Mouse (Mus musculus): Measurements from ENCODE around the gene Zfand3. TPM values are rescaled to one million over a fixed set of nuclear protein-coding genes. Genes with fewer than 3 reads are reported as not detected.

The Zfand3 gene
- polyA plus RNA-seq, 1 experiment, result 107 TPM

DNA sequence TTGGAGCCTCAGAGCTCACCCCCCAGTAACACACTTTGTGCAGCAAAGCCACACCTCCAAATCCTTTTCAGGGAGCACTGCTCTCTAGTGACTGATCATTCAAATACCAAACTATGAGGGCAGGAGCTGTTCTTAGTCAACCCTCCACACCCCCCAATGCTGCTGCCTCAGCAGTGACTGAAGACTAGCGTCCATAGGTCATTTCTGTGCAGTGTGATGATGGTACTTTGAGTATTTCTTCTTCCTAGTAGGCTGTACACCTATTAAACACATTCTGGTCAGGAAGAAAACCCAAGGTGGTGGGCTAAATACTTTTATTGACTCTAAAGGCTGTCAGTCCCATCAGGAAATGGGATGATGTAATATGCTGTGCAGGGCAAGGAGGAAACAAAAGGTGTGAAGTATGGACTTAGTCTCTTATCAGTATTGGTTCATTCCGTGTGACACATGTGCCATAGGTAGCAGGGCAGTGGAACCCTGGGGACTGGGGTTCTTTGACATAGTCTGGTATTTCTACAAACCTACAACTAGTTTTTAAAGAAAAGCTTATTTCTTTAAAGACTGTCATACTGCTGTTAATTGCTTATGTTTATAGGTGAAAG is 88.7 kb downstream of the Zfand3 start:
- 93% methylated on average over 2 of the region's 2 CpGs for WGBS
- H3K4me3 ChIP-seq (replicated peaks; ENCODE audit: insufficient read depth, low read depth, low read length), result no peak overlapping the region
- no peaks in the 10 kb centered on the region for H3K27me3 ChIP-seq (ENCODE audit: control insufficient read depth, insufficient read depth, low read length)
- no peak for DNase-seq
- 0 out of 2 replicates have a peak, but pooled peaks cover 3% of the 10 kb centered on the region for H3K4me1 ChIP-seq (ENCODE audit: control insufficient read depth, insufficient read depth, low read length)
- no peak for TF ChIP-seq CTCF (IDR thresholded peaks at IDR 0.05; ENCODE audit: borderline replicate concordance, insufficient read depth, low read depth, low read length)
- H3K27ac ChIP-seq (ENCODE audit: insufficient read depth, low read length), result no peak overlapping the region

DNA sequence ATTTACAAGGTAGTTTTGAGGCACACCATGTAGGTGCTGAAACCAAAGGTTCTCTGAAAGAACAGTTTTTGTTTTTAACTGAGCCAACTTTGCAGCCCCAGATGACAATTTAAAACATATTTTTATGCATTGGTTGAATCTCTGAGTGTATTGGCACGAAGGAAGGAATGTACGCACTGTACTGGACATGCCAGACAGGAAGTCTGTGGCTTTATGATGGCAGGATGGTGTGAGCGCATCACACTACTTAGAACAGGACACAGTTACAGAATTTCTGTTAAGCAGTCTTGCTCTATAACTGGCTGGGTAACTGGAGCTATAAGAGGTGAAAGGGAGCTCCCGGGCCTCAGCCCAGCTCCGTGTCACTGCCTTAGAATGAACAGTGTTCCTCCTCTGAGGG is 92.6 kb downstream of the Zfand3 start:
- no peaks in the 10 kb centered on the region for H3K27me3 ChIP-seq (ENCODE audit: control insufficient read depth, insufficient read depth, low read length)
- H3K4me3 ChIP-seq (replicated peaks; ENCODE audit: insufficient read depth, low read depth, low read length), result no peak overlapping the region
- TF ChIP-seq CTCF (IDR thresholded peaks at IDR 0.05; ENCODE audit: borderline replicate concordance, insufficient read depth, low read depth, low read length) (no peak), POLR2A (IDR thresholded peaks at IDR 0.05; ENCODE audit: borderline replicate concordance, insufficient read depth, low read length) (no peak)
- H3K27ac ChIP-seq (ENCODE audit: insufficient read depth, low read length), result no peak overlapping the region
- 0 out of 2 replicates have a peak, but pooled peaks cover 6% of the 10 kb centered on the region for H3K4me1 ChIP-seq (ENCODE audit: control insufficient read depth, insufficient read depth, low read length)
- no peak for DNase-seq
- WGBS, result 85% methylated on average over 5 of the region's 5 CpGs

DNA sequence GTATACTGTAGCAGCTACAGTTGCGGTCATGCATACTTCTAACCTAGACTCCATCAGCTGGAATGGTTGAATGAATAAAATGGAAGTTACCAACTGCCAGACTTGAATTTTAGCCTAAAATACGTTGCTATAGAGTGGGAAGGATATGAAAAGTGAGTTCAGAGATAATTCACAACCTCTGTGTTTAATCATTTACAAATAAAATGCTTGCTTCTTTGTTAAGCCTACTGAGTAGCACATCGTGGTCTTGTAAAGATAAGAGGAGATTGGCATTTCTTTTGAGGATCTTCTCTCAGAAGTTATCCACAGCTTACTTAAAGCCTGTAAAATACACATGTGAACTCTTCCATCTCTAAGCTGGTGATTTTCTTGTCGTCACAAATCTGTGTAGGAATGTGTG is 93.1 kb downstream of the Zfand3 start:
- TF ChIP-seq POLR2A (IDR thresholded peaks at IDR 0.05; ENCODE audit: borderline replicate concordance, insufficient read depth, low read length), result no peak
- 71% methylated on average over 4 of the region's 4 CpGs for WGBS
- DNase-seq, result no peak

DNA sequence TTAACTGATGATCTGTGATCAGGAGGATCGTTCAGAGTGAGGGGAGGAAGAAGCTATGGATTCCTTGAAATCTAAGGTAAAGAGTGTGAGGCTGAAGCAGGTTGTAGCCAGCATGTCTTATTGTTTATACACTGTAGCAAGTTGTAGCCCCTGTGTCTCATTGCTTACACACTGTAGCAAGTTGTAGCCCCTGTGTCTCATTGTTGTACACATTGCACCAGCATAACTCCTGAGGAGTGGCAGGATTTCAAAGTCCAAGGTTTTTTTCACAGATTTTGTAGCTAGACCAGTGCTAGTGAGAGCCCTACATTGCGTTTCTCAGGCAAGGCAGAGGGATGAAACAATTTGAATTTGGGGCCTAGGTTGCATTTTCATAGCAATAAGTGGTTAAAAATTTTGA is 95.1 kb downstream of the Zfand3 start:
- no peak for TF ChIP-seq CTCF (IDR thresholded peaks at IDR 0.05; ENCODE audit: borderline replicate concordance, insufficient read depth, low read depth, low read length)
- no peak for TF ChIP-seq POLR2A (IDR thresholded peaks at IDR 0.05; ENCODE audit: borderline replicate concordance, insufficient read depth, low read length)
- Histone ChIP-seq H3K4me1 (ENCODE audit: control insufficient read depth, insufficient read depth, low read length) (0 out of 2 replicates have a peak, but pooled peaks cover 7% of the 10 kb centered on the region), H3K27me3 (ENCODE audit: control insufficient read depth, insufficient read depth, low read length) (no peaks in the 10 kb centered on the region), H3K4me3 (replicated peaks; ENCODE audit: insufficient read depth, low read depth, low read length) (no peak overlapping the region), H3K27ac (ENCODE audit: insufficient read depth, low read length) (no peak overlapping the region)
- no peak for DNase-seq
- 84% methylated on average over 2 of the region's 2 CpGs for WGBS

More for the DNA sequence above, 93.1 kb downstream of the Zfand3 start:
- no peak overlapping the region for H3K27ac ChIP-seq (ENCODE audit: insufficient read depth, low read length)
- H3K4me1 ChIP-seq (ENCODE audit: control insufficient read depth, insufficient read depth, low read length), result 0 out of 2 replicates have a peak, but pooled peaks cover 7% of the 10 kb centered on the region
- H3K4me3 ChIP-seq (replicated peaks; ENCODE audit: insufficient read depth, low read depth, low read length), result no peak overlapping the region
- no peaks in the 10 kb centered on the region for H3K27me3 ChIP-seq (ENCODE audit: control insufficient read depth, insufficient read depth, low read length)

DNA sequence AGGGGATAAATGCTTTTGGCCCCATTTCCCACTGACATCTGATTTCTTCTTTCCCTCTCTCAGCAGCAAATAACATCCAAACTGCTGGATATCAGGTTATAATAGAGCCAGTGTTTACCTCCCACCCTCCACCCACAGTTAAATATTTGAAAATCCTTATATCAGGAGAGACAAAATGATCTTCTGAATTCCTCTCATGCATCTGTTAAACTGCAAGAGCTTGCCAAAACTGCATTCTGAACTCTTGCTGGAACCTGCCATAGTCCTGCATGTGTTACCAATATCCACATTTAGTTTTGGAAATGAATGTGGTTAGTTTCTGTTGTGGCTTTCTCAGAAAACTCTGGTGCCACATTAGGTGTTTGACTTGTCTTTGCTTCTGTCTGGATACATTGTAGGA is 97.3 kb downstream of the Zfand3 start:
- Histone ChIP-seq H3K4me3 (replicated peaks; ENCODE audit: insufficient read depth, low read depth, low read length) (no peak overlapping the region), H3K27ac (ENCODE audit: insufficient read depth, low read length) (no peak overlapping the region), H3K27me3 (ENCODE audit: control insufficient read depth, insufficient read depth, low read length) (no peaks in the 10 kb centered on the region), H3K4me1 (ENCODE audit: control insufficient read depth, insufficient read depth, low read length) (0 out of 2 replicates have a peak, but pooled peaks cover 7% of the 10 kb centered on the region)
- TF ChIP-seq CTCF (IDR thresholded peaks at IDR 0.05; ENCODE audit: borderline replicate concordance, insufficient read depth, low read depth, low read length), result no peak
- TF ChIP-seq POLR2A (IDR thresholded peaks at IDR 0.05; ENCODE audit: borderline replicate concordance, insufficient read depth, low read length), result no peak
- no peak for DNase-seq

DNA sequence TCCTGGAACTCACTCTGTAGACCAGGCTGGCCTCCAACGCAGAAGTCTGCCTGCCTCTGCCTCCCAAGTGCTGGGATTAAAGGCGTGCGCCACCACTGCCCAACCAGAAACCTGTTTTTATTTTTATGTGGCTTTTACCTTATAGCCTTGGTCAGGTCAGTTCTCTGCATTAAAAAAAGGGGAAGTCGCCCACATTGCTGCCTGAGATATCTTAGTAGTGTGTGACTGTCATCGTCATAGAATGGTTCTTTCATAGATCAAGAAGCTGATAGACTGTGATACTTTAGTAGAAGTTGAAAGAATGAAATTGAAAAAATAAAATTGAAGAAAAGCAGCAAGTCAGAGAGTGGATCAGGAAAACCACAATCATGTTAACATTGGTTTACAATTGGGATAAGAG is 98.5 kb downstream of the Zfand3 start:
- no peak for TF ChIP-seq CTCF (IDR thresholded peaks at IDR 0.05; ENCODE audit: borderline replicate concordance, insufficient read depth, low read depth, low read length)
- TF ChIP-seq POLR2A (IDR thresholded peaks at IDR 0.05; ENCODE audit: borderline replicate concordance, insufficient read depth, low read length), result no peak
- WGBS, result 97% methylated on average over 5 of the region's 5 CpGs
- H3K4me1 ChIP-seq (ENCODE audit: control insufficient read depth, insufficient read depth, low read length), result 0 out of 2 replicates have a peak, but pooled peaks cover 4% of the 10 kb centered on the region
- DNase-seq, result no peak
- no peak overlapping the region for H3K4me3 ChIP-seq (replicated peaks; ENCODE audit: insufficient read depth, low read depth, low read length)
- no peak overlapping the region for H3K27ac ChIP-seq (ENCODE audit: insufficient read depth, low read length)
- no peaks in the 10 kb centered on the region for H3K27me3 ChIP-seq (ENCODE audit: control insufficient read depth, insufficient read depth, low read length)

DNA sequence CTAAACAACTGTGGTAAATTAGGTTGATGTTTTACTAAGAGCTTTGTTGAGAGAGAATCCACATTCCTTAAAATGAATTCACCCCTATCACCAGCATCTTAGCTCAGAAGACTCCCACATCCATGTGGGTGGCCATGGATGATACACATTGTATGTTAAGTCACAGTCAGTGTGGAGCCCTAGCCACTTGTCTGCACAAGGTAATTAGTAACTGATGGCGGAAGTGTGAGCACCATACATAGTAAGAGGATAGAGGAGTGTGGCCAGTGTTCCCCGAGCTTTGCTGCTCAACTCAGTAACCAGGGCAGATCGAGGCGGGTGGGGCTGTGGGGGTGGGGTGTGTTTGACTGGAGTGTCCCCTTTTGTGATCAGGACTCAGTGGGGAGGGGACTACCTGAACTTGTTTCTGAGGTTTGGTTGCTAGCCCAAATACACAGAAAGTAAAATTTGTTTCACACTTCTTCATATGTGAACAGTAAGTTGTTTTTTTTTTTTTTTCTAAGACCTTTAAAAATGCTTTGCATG is 99.2 kb downstream of the Zfand3 start:
- Histone ChIP-seq H3K4me3 (replicated peaks; ENCODE audit: insufficient read depth, low read depth, low read length) (no peak overlapping the region), H3K4me1 (ENCODE audit: control insufficient read depth, insufficient read depth, low read length) (0 out of 2 replicates have a peak, but pooled peaks cover 4% of the 10 kb centered on the region), H3K27me3 (ENCODE audit: control insufficient read depth, insufficient read depth, low read length) (no peaks in the 10 kb centered on the region), H3K27ac (ENCODE audit: insufficient read depth, low read length) (no peak overlapping the region)
- WGBS, result 88% methylated on average over 4 of the region's 4 CpGs
- TF ChIP-seq CTCF (IDR thresholded peaks at IDR 0.05; ENCODE audit: borderline replicate concordance, insufficient read depth, low read depth, low read length) (no peak), POLR2A (IDR thresholded peaks at IDR 0.05; ENCODE audit: borderline replicate concordance, insufficient read depth, low read length) (no peak)
- DNase-seq, result no peak

DNA sequence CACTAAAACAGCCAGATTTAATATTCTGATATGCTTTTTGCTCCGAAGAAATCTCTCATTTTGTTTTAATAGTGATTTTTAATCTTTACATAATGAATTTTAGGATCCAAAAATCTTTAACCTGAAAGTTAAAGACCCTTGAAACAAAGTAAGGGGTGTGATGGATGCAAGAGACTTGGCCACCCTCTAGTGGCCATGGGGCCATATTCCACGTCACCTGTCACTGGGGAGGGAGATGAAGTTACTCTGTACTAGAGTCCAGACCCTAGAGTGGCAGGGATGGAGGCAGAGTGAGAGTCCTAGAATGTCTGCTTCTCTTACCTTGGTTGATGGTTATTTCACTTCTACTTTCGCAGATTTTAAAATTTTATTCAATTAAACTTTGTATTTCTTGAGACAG is 100.8 kb downstream of the Zfand3 start:
- Histone ChIP-seq H3K4me1 (ENCODE audit: control insufficient read depth, insufficient read depth, low read length) (peaks cover 4% of the 10 kb centered on the region; the same call in 1 of the 2 replicates), H3K4me3 (replicated peaks; ENCODE audit: insufficient read depth, low read depth, low read length) (no peak overlapping the region), H3K27ac (ENCODE audit: insufficient read depth, low read length) (no peak overlapping the region), H3K27me3 (ENCODE audit: control insufficient read depth, insufficient read depth, low read length) (no peaks in the 10 kb centered on the region)
- DNase-seq, result no peak
- TF ChIP-seq CTCF (IDR thresholded peaks at IDR 0.05; ENCODE audit: borderline replicate concordance, insufficient read depth, low read depth, low read length), result peak; percentile 50; the same call in 1 of the 2 replicates
- no peak for TF ChIP-seq POLR2A (IDR thresholded peaks at IDR 0.05; ENCODE audit: borderline replicate concordance, insufficient read depth, low read length)
- 89% methylated on average over 3 of the region's 3 CpGs for WGBS

Data from cerebellum, adult 2 months (tissue).